Mouse (Mus musculus) bone marrow macrophage, adult 2 months (primary cell): ENCODE measurements around the gene Gna14. TPM values are rescaled to one million over a fixed set of nuclear protein-coding genes. Genes with fewer than 3 reads are reported as not detected.

Source experiments
- H3K27ac ChIP-seq: 2 replicates; pipeline ENCODE4 v1.5.1; 2012; ENCODE audit warnings: low read depth, low read length; ENCODE audit not compliant: insufficient read depth
- H3K4me1 ChIP-seq: 2 replicates; pipeline ENCODE4 v1.6.1; 2012; ENCODE audit warnings: low read length; ENCODE audit not compliant: control insufficient read depth, insufficient read depth
- H3K4me3 ChIP-seq: 2 replicates; pipeline ENCODE4 v1.5.1; 2012; ENCODE audit warnings: mild to moderate bottlenecking, low read length, moderate library complexity; ENCODE audit not compliant: insufficient read depth
- CTCF ChIP-seq: IDR thresholded peaks from 2 replicates; pipeline ENCODE4 v1.5.1; 2012; ENCODE audit warnings: low read depth, mild to moderate bottlenecking, low read length, moderate library complexity
- POLR2A ChIP-seq: IDR thresholded peaks from 2 replicates; pipeline ENCODE4 v1.6.1; 2012; ENCODE audit warnings: mild to moderate bottlenecking, low read depth, low read length, borderline replicate concordance
- polyA plus RNA-seq: library from polyadenylated mRNA; stranded (reverse); fragments of >200 nt; gene quantifications from 2 replicates; pipeline ENCODE4 v1.2.4, GENCODE M21; 2012; ENCODE audit not compliant: missing spikeins, insufficient read depth, insufficient read length

Gna14 gene
- polyA plus RNA-seq, 1 experiment, result not detected

DNA sequence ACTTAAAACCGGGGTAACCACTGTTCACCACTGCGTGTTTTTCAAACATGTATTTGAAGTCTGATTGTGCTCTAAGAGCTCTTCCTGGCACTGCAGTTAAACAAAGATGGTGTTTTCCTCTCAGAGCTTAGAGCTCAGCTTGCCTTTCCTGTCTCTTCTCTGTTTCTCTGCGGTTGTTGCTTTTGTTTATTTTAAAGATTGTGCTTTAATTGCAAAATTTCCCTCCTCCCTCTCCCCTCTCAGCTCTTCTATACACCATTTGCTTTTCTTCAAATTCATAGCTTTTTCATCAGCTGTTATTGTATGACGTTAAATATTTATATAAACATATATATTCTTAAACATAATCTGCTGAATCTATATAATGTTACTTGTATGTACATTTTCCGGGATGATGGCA is 66.5 kb downstream of the Gna14 start:
- no peak overlapping the region for H3K27ac ChIP-seq
- no peaks in the 10 kb centered on the region for H3K4me1 ChIP-seq
- H3K4me3 ChIP-seq, result no peak overlapping the region
- TF ChIP-seq CTCF, result no peak
- no peak for TF ChIP-seq POLR2A

GRCm38 (mm10) chr19:16506711-16507364 is 71.3 kb downstream of the Gna14 start:
- no peak overlapping the region for H3K27ac ChIP-seq
- H3K4me1 ChIP-seq, result no peaks in the 10 kb centered on the region
- TF ChIP-seq CTCF (no peak), POLR2A (no peak)
- no peak overlapping the region for H3K4me3 ChIP-seq

- H3K4me3 ChIP-seq, result no peak overlapping the region
- no peaks in the 10 kb centered on the region for H3K4me1 ChIP-seq
- no peak overlapping the region for H3K27ac ChIP-seq
- TF ChIP-seq POLR2A (no peak), CTCF (no peak)
Measured at GRCm38 (mm10) chr19:16510343-16511080, 75.0 kb downstream of the Gna14 start.

DNA sequence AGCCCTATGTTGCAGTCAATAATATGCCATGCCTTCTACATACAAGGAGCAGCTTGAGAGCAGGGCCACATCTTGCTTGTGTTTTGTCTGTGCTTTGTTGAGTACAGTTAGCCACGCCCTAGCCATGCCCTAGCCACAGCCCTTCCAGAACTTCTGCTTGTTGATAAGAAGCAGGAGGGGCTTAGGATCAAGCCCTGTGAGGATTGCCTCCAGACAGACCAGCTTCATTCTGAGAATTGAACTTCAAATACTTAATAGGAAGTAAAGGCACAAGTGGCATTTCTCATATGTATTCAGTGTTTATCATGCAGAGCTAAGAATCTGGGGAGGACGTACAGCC is 75.5 kb downstream of the Gna14 start:
- Histone ChIP-seq H3K4me3 (no peak overlapping the region), H3K27ac (no peak overlapping the region), H3K4me1 (no peaks in the 10 kb centered on the region)
- TF ChIP-seq POLR2A (no peak), CTCF (no peak)

DNA sequence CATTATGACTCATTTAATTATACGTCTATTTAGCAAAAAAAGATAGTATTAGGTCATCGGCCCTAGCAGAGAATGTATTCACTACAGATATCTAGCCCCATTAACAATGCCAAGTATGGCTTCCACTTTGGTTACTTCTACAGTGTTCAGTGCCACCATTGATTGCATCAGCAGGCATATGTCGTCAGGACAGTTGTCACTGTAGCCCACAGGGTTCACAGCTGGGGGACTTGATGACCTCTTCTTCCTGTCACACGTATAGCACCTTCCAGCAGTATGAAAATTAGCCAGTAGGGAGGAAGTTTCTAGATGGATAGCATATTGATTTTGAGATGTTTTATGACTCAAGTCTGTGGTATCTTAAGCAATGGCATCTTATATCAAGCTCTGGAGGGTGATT is 78.6 kb downstream of the Gna14 start:
- TF ChIP-seq CTCF, result no peak
- TF ChIP-seq POLR2A, result no peak
- Histone ChIP-seq H3K4me3 (no peak overlapping the region), H3K27ac (no peak overlapping the region), H3K4me1 (no peaks in the 10 kb centered on the region)

- Histone ChIP-seq H3K27ac (no peak overlapping the region), H3K4me1 (no peaks in the 10 kb centered on the region), H3K4me3 (no peak overlapping the region)
- TF ChIP-seq CTCF, result no peak
- no peak for TF ChIP-seq POLR2A
Measured at GRCm38 (mm10) chr19:16518569-16518968, 83.0 kb downstream of the Gna14 start.

DNA sequence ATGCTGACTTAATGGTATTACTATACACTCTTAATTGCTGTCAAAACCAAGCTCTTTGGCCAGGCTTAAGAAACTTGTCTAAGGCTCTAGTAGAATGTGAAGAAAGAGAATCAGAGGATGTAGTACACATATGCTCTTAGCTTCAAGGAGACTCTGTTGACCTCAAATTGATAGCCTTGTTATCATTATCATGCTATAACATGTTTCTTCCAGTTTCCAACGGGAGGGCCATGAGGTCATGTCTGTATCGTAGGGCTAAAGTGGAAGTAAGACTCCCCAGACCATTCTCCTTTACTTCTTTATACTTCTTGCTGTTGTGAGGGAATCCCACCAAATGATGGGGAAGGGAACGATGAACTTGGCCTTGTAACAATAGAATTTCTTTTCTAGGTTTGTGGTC is 85.0 kb downstream of the Gna14 start:
- no peaks in the 10 kb centered on the region for H3K4me1 ChIP-seq
- no peak overlapping the region for H3K27ac ChIP-seq
- no peak overlapping the region for H3K4me3 ChIP-seq
- TF ChIP-seq POLR2A (no peak), CTCF (no peak)

- TF ChIP-seq POLR2A (no peak), CTCF (no peak)
- H3K4me1 ChIP-seq, result no peaks in the 10 kb centered on the region
- H3K4me3 ChIP-seq, result no peak overlapping the region
- no peak overlapping the region for H3K27ac ChIP-seq
Measured at GRCm38 (mm10) chr19:16526302-16526880, 90.8 kb downstream of the Gna14 start.

DNA sequence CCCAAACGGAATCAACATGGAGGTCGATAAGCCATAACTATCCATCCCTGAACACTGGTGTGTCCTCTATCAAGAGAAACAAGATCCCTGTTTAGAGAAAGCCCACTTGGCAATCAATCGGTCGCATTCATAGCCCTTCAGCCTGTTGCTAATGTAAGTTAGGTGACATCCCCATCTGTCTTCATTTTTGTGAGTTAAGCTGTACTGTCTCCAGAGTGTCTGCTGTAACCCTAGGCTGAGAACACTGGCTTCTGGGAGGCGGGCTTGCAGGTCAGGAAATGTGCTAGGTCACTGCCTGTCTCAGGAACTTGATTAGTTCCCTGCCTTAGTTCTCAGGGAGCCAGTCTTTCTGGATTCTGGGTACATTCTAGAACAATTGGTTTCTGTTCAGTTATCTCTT is 91.5 kb downstream of the Gna14 start:
- Histone ChIP-seq H3K4me1 (no peaks in the 10 kb centered on the region), H3K27ac (no peak overlapping the region), H3K4me3 (no peak overlapping the region)
- no peak for TF ChIP-seq POLR2A
- no peak for TF ChIP-seq CTCF

DNA sequence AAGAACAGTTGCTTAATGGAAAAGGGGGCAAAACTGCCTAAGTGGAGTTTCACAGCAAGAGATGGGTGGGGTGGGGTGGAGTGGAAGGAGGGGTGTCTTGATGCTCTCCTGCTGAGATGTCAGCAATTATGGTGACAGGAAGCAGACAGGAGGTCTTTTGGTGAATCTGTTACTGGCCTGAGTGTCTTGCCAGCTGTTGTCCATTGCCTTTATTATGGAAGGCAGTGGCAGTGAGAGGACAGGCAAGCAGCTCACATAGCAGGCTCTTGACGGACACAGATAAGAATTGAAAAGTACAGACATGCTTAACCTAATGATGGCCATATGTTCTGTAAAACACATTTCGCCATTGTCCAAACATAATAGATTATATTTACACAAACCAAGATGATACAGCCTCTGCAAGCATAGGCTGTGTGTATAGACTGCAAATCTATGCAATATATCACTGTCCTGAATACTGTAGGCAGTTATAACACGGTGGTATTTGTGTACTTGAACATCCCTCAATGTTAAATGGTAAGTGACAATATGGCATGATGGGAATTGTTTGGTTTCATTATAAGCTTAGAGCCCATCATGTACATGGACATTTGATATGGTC is 92.8 kb downstream of the Gna14 start:
- Histone ChIP-seq H3K4me3 (no peak overlapping the region), H3K27ac (no peak overlapping the region), H3K4me1 (no peaks in the 10 kb centered on the region)
- TF ChIP-seq CTCF (no peak), POLR2A (no peak)
